Mouse (Mus musculus): ENCODE measurements around the gene C1s1. TPM values are rescaled to one million over a fixed set of nuclear protein-coding genes. Genes with fewer than 3 reads are reported as not detected.
"Not testable (repeated sequence)": the region's sequence is repeated elsewhere in the genome, so short reads cannot be mapped to it uniquely, and the experiment has no call there.

Gene C1s1
- polyA plus RNA-seq, 1 experiment from 2014 or later, result 0.26 TPM

DNA sequence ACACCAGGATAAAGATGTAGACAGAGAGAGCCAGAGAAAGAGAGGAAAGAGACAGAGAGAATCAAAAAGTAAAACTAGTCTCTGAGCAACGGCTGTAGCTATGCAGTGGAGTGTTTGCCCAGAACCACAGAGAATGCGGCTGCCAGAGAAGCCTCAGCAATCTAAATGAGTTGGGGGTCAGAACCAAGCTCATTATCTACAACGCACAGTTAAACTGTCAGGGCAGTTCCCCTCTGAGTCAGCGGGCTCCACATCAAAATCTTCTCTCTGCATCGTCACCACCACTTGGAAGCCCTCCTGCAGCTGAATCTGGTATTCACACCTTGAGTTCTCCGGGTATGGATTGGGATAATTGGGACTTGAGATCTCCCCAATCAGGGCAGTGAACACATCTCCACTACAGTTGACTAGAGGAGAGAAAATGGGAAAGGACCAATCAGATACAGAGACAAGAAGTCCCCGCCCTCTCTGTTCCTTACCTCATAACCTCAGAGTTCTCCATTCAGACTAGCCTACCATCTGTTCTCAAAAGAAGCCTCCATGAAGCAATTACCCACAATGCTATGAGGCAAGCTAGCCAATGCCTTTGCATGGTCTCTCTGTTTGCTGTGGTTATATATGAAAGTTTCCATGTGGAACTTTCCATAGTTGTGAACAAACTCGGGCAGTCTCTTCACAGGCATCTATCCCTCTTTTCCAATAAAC is 5.9 kb downstream of the C1s1 start:
- 66% methylated on average over 8 of the region's 8 CpGs for WGBS (ENCODE audit: insufficient replicate concordance)
- H3K4me2 ChIP-seq; H3K4me3 ChIP-seq (ENCODE audit: low read depth, low read length); H3K9ac ChIP-seq (ENCODE audit: low read depth, low read length); H3K27me3 ChIP-seq (ENCODE audit: control insufficient read depth, insufficient read depth, low read length); H3K9me3 ChIP-seq (replicated peaks; ENCODE audit: control insufficient read depth, low read length); H3K27ac ChIP-seq (ENCODE audit: low read depth, low read length); H3K4me1 ChIP-seq (ENCODE audit: control insufficient read depth, insufficient read depth, low read length); ATAC-seq (replicated peaks; ENCODE audit: insufficient number of reproducible peaks, low FRiP score, low TSS enrichment); H3K36me3 ChIP-seq (ENCODE audit: control insufficient read depth, insufficient read depth, low read length): not testable (repeated sequence)

DNA sequence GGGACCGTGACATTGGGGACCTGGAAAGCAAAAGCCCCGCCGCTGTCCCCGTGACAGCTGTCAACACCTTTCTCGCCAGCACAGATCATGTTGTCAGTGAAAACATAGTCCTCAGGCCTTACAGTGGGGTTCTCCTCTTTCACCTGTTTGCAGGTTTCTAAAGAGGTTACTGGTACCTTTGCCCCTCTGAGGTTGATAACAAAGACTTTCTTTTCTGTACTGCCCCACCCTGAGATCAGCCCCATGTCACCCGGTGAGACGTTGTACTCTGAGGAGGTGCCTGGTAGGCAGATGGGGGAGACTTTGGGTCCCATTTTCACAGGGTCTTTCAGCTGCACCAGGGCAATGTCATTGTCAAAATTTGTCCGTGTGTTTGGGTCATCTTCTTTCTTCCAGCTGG is 11.1 kb downstream of the C1s1 start:
- no peaks in the 10 kb centered on the region for H3K9me3 ChIP-seq (replicated peaks; ENCODE audit: control insufficient read depth, low read length)
- H3K27ac ChIP-seq (ENCODE audit: low read depth, low read length), result no peak overlapping the region
- whole genome bisulfite sequencing (ENCODE audit: insufficient replicate concordance), result 70% methylated on average over 8 of the region's 8 CpGs
- no peaks in the 10 kb centered on the region for H3K36me3 ChIP-seq (ENCODE audit: control insufficient read depth, insufficient read depth, low read length)
- H3K4me1 ChIP-seq (ENCODE audit: control insufficient read depth, insufficient read depth, low read length), result no peaks in the 10 kb centered on the region
- no peak overlapping the region for H3K4me3 ChIP-seq (ENCODE audit: low read depth, low read length)
- H3K27me3 ChIP-seq (ENCODE audit: control insufficient read depth, insufficient read depth, low read length), result no peaks in the 10 kb centered on the region
- no peak for ATAC-seq (replicated peaks; ENCODE audit: insufficient number of reproducible peaks, low FRiP score, low TSS enrichment)
- no peak overlapping the region for H3K4me2 ChIP-seq
- H3K9ac ChIP-seq (ENCODE audit: low read depth, low read length), result no peak overlapping the region

DNA sequence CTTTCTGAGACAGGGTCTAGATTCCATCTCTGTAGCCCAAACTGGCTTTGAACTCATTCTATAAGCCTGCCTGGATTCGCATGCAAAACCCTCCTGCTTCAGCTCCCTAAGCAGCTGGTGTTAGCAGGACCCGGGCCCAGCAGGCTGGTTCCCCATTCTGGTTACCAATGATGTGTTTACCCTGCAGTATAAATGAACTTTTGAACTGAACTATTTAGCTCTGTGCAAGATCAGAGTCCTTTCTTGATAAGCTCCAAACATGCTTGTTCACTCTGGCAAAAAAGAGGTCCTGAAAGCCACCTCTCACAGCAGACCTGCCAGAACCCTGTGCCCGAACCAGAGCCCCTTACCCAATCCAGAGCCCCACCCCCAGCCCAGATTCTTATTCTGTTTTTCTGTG is 14.3 kb downstream of the C1s1 start:
- H3K4me2 ChIP-seq, result no peak overlapping the region
- ATAC-seq (replicated peaks; ENCODE audit: insufficient number of reproducible peaks, low FRiP score, low TSS enrichment), result no peak
- 65% methylated on average over 3 of the region's 3 CpGs for WGBS (ENCODE audit: insufficient replicate concordance)
- no peaks in the 10 kb centered on the region for H3K4me1 ChIP-seq (ENCODE audit: control insufficient read depth, insufficient read depth, low read length)
- no peaks in the 10 kb centered on the region for H3K27me3 ChIP-seq (ENCODE audit: control insufficient read depth, insufficient read depth, low read length)
- no peaks in the 10 kb centered on the region for H3K9me3 ChIP-seq (replicated peaks; ENCODE audit: control insufficient read depth, low read length)
- no peak overlapping the region for H3K27ac ChIP-seq (ENCODE audit: low read depth, low read length)
- no peak overlapping the region for H3K4me3 ChIP-seq (ENCODE audit: low read depth, low read length)
- H3K36me3 ChIP-seq (ENCODE audit: control insufficient read depth, insufficient read depth, low read length), result no peaks in the 10 kb centered on the region
- H3K9ac ChIP-seq (ENCODE audit: low read depth, low read length), result no peak overlapping the region

DNA sequence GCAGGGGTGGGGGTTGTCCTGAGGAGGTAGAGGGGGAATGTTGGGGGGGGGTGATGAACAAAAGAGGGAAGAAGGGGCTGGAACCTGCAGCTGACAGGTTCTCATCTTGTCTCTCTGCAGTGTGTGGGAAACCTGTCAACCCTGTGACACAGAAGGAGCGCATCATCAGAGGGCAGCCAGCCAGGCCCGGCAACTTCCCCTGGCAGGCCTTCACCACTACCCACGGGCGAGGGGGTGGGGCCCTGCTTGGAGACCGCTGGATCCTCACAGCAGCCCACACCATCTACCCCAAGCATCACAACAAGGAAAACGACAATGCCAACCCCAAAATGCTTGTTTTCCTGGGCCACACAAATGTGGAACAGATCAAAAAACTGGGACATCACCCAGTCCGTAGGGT is 20.1 kb downstream of the C1s1 start:
- 68% methylated on average over 7 of the region's 7 CpGs for WGBS (ENCODE audit: insufficient replicate concordance)
- not testable (repeated sequence) for H3K9me3 ChIP-seq (replicated peaks; ENCODE audit: control insufficient read depth, low read length); H3K4me2 ChIP-seq; H3K27me3 ChIP-seq (ENCODE audit: control insufficient read depth, insufficient read depth, low read length); H3K4me1 ChIP-seq (ENCODE audit: control insufficient read depth, insufficient read depth, low read length); H3K36me3 ChIP-seq (ENCODE audit: control insufficient read depth, insufficient read depth, low read length); H3K9ac ChIP-seq (ENCODE audit: low read depth, low read length); H3K27ac ChIP-seq (ENCODE audit: low read depth, low read length); ATAC-seq (replicated peaks; ENCODE audit: insufficient number of reproducible peaks, low FRiP score, low TSS enrichment); H3K4me3 ChIP-seq (ENCODE audit: low read depth, low read length)

DNA sequence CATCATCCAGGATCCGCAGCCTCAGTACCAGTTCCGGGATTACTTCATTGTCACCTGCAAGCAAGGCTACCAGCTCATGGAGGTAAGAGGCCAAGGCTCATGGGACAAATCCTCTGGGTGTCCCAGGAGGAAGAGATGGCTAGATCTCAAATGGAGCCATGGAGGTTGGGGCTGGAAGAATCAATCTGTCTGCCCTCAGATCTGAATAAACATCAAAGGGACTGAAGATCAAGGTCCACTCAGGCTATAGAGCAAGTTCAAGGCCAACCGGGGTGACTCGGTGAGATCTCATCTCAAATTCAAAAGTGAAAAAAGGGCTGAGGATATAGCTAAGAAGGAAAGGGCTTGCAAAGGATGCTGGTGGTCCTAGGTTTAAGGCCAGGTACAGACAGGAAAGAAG is 24.4 kb downstream of the C1s1 start:
- 89% methylated on average over 4 of the region's 4 CpGs for WGBS (ENCODE audit: insufficient replicate concordance)
- not testable (repeated sequence) for H3K9me3 ChIP-seq (replicated peaks; ENCODE audit: control insufficient read depth, low read length); H3K9ac ChIP-seq (ENCODE audit: low read depth, low read length); H3K27me3 ChIP-seq (ENCODE audit: control insufficient read depth, insufficient read depth, low read length); ATAC-seq (replicated peaks; ENCODE audit: insufficient number of reproducible peaks, low FRiP score, low TSS enrichment); H3K4me1 ChIP-seq (ENCODE audit: control insufficient read depth, insufficient read depth, low read length); H3K27ac ChIP-seq (ENCODE audit: low read depth, low read length); H3K4me3 ChIP-seq (ENCODE audit: low read depth, low read length); H3K4me2 ChIP-seq; H3K36me3 ChIP-seq (ENCODE audit: control insufficient read depth, insufficient read depth, low read length)

DNA sequence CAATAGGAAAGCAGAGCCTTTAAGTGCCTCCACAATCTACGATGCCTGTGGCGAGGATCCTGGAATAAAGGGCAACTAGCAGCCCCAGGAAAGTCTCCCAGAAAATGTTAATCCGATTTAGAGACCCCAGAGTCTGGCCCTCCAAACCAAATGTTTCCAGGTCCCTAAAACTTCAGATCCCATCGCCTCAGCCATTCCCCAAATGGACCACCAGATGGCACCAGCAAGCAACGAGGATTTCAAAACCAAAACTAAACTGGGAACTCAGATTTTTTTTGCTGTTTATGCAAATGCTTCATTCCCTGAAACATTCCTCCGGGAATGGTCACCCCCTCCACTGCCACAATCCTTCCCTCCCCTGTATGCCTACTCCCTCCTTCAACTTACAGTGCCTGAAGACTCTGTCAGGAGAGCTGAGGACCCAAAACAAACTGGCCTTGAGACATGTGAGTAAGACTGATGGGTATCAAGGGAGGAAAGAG is 29.8 kb downstream of the C1s1 start, which contains the start of gene C1ra:
C1ra (plus strand) TSS at position 51 of the 482 bp plus-strand sequence.
- Histone ChIP-seq H3K4me1 (ENCODE audit: control insufficient read depth, insufficient read depth, low read length) (no peaks in the 10 kb centered on the region), H3K27ac (ENCODE audit: low read depth, low read length) (no peak within 1 kb of the TSS), H3K4me3 (ENCODE audit: low read depth, low read length) (peak within 1 kb of the TSS; percentile 22; the same call in 1 of the 2 replicates), H3K36me3 (ENCODE audit: control insufficient read depth, insufficient read depth, low read length) (no peaks in the 10 kb centered on the region), H3K9me3 (replicated peaks; ENCODE audit: control insufficient read depth, low read length) (no peaks in the 10 kb centered on the region), H3K27me3 (ENCODE audit: control insufficient read depth, insufficient read depth, low read length) (no peaks in the 10 kb centered on the region), H3K9ac (ENCODE audit: low read depth, low read length) (peak within 1 kb of the TSS; percentile 52; the same call in 1 of the 2 replicates), H3K4me2 (peak within 1 kb of the TSS; percentile 61)
- 10% methylated on average over 6 of the region's 6 CpGs for WGBS (ENCODE audit: insufficient replicate concordance)
- ATAC-seq (replicated peaks; ENCODE audit: insufficient number of reproducible peaks, low FRiP score, low TSS enrichment), result no peak

DNA sequence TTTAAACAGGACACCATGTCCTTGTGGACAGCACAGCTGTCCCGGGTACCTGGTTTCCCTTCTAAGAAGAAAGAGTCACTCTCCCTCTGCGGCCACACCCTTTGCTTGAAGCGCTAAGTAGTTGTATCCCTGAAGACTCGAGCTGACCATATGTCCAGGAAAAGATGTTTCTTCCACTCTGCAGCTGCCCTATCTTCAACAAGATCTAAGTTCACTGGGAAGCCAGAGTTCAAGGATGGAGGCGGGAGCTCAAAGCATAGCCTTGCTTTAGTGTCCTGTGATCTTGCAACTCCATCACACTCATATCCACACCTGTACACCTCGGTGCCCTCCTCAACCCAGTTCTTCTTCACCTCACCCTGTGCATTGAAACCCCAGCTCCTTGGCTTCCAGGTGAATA is 30.2 kb downstream of the C1s1 start:
- 58% methylated on average over 6 of the region's 6 CpGs for WGBS (ENCODE audit: insufficient replicate concordance)
- no peaks in the 10 kb centered on the region for H3K36me3 ChIP-seq (ENCODE audit: control insufficient read depth, insufficient read depth, low read length)
- ATAC-seq (replicated peaks; ENCODE audit: insufficient number of reproducible peaks, low FRiP score, low TSS enrichment), result no peak

DNA sequence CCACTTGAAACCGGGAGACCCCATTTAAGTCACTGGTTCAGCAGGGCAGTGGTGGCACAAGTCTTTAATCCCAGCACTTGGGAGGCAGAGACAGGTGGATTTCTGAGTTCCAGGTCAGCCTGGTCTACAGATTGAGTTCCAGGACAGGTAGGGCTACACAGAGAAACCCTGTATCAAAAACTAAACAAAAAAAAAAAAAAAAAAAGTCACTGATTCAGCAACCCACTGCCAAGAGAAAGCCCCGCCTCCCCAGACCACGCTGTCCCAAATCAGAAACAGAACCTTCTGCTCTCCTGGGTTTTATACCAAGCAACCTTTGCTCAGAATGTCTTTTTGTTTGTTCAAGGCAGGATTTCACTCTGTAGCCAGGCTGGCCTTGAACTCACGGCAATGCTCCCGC is 33.0 kb downstream of the C1s1 start:
- WGBS (ENCODE audit: insufficient replicate concordance), result 78% methylated on average over 5 of the region's 5 CpGs
- not testable (repeated sequence) for H3K36me3 ChIP-seq (ENCODE audit: control insufficient read depth, insufficient read depth, low read length); H3K4me3 ChIP-seq (ENCODE audit: low read depth, low read length); H3K9ac ChIP-seq (ENCODE audit: low read depth, low read length); H3K4me1 ChIP-seq (ENCODE audit: control insufficient read depth, insufficient read depth, low read length); H3K9me3 ChIP-seq (replicated peaks; ENCODE audit: control insufficient read depth, low read length); H3K27me3 ChIP-seq (ENCODE audit: control insufficient read depth, insufficient read depth, low read length); H3K4me2 ChIP-seq; H3K27ac ChIP-seq (ENCODE audit: low read depth, low read length); ATAC-seq (replicated peaks; ENCODE audit: insufficient number of reproducible peaks, low FRiP score, low TSS enrichment)

More for the DNA sequence above, 30.2 kb downstream of the C1s1 start:
- no peaks in the 10 kb centered on the region for H3K9me3 ChIP-seq (replicated peaks; ENCODE audit: control insufficient read depth, low read length)
- H3K27me3 ChIP-seq (ENCODE audit: control insufficient read depth, insufficient read depth, low read length), result no peaks in the 10 kb centered on the region
- no peak overlapping the region for H3K27ac ChIP-seq (ENCODE audit: low read depth, low read length)
- H3K4me3 ChIP-seq (ENCODE audit: low read depth, low read length), result no peak overlapping the region
- no peak overlapping the region; the same call in 1 of the 2 replicates for H3K4me2 ChIP-seq
- no peaks in the 10 kb centered on the region for H3K4me1 ChIP-seq (ENCODE audit: control insufficient read depth, insufficient read depth, low read length)
- H3K9ac ChIP-seq (ENCODE audit: low read depth, low read length), result no peak overlapping the region

DNA sequence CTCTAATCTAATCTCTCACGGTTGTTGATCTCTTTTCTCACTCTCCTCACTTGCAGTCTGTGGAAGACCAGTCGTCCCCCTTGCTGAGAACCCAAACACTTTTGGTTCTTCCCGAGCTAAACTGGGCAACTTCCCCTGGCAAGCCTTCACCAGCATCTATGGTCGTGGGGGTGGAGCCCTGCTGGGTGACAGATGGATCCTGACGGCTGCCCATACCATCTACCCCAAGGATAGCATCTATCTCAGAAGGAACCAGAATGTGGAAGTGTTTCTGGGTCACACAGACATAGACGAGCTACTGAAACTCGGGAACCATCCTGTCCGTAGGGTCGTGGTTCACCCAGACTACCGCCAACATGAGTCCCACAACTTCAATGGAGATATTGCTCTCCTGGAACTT is 33.9 kb downstream of the C1s1 start:
- 58% methylated on average over 10 of the region's 10 CpGs for WGBS (ENCODE audit: insufficient replicate concordance)
- H3K4me2 ChIP-seq, result no peak overlapping the region
- no peaks in the 10 kb centered on the region for H3K4me1 ChIP-seq (ENCODE audit: control insufficient read depth, insufficient read depth, low read length)
- no peaks in the 10 kb centered on the region for H3K27me3 ChIP-seq (ENCODE audit: control insufficient read depth, insufficient read depth, low read length)
- H3K9ac ChIP-seq (ENCODE audit: low read depth, low read length), result no peak overlapping the region
- ATAC-seq (replicated peaks; ENCODE audit: insufficient number of reproducible peaks, low FRiP score, low TSS enrichment), result no peak
- H3K36me3 ChIP-seq (ENCODE audit: control insufficient read depth, insufficient read depth, low read length), result no peaks in the 10 kb centered on the region
- H3K9me3 ChIP-seq (replicated peaks; ENCODE audit: control insufficient read depth, low read length), result no peaks in the 10 kb centered on the region
- no peak overlapping the region for H3K4me3 ChIP-seq (ENCODE audit: low read depth, low read length)
- H3K27ac ChIP-seq (ENCODE audit: low read depth, low read length), result no peak overlapping the region
